Comparison of ENCODE assay signal across 9 mouse cellular contexts in genomic region chr10:14391025-14391639, GRCm38 (mm10).
DNase-seq lines count a peak whose midpoint lies in the region; ATAC-seq and TF ChIP-seq lines count a peak whose summit lies in the region.
"Had no signal": no experiment of that assay in that cellular context is flagged by ENCODE, and none has a peak within 500 bp of the region (broad histone marks: within the 10 kb centered on the region; RNA-seq: fewer than 3 reads in every experiment).

No protein-coding gene starts in this region.

- peak; percentile 22 for DNase-seq in adrenal gland, postnatal 25 days
- DNase-seq in kidney, postnatal 14 days: peak; percentile 75
- DNase-seq in lung, adult 2 months: peak; percentile 28
- peak; percentile 61 for DNase-seq in ovary, postnatal 14 days (ENCODE audit: low spot score)
- DNase-seq in thymus, postnatal 14 days: peak; percentile 72

- no peak overlapping the region for H3K4me2 ChIP-seq in embryonic facial prominence, embryonic 13.5 days
- no peak overlapping the region for H3K4me2 ChIP-seq in heart, embryonic 16.5 days (ENCODE audit: low read depth, low read length)
- H3K4me2 ChIP-seq: limb, embryonic 12.5 days had no signal

- peak; percentile 29 for TF ChIP-seq CTCF in lung, adult 2 months (IDR thresholded peaks at IDR 0.05; ENCODE audit: insufficient read depth, low read length)

- H3K36me3 ChIP-seq in embryonic facial prominence, embryonic 13.5 days: no peaks in the 10 kb centered on the region
- no peaks in the 10 kb centered on the region for H3K36me3 ChIP-seq in heart, embryonic 16.5 days (ENCODE audit: control insufficient read depth, insufficient read depth)
- H3K36me3 ChIP-seq: limb, embryonic 12.5 days had no signal

- no peaks in the 10 kb centered on the region for H3K9me3 ChIP-seq in embryonic facial prominence, embryonic 13.5 days
- H3K9me3 ChIP-seq in heart, embryonic 16.5 days (replicated peaks; ENCODE audit: control insufficient read depth, low read length): no peaks in the 10 kb centered on the region
- H3K9me3 ChIP-seq: limb, embryonic 12.5 days had no signal

- H3K4me3 ChIP-seq in embryonic facial prominence, embryonic 13.5 days: no peak overlapping the region
- H3K4me3 ChIP-seq in heart, embryonic 16.5 days (ENCODE audit: low read length): no peak overlapping the region
- no peak overlapping the region for H3K4me3 ChIP-seq in lung, adult 2 months (replicated peaks; ENCODE audit: extremely low read depth, low read depth, low read length)
- H3K4me3 ChIP-seq: limb, embryonic 12.5 days had no signal

- WGBS in embryonic facial prominence, embryonic 13.5 days: 15% methylated on average over 11 of the region's 11 CpGs
- 13% methylated on average over 11 of the region's 11 CpGs for WGBS in heart, embryonic 16.5 days
- 14% methylated on average over 11 of the region's 11 CpGs for WGBS in lung, adult 2 months

- peak; percentile 74 for ATAC-seq in CD4-positive, CD25-positive, alpha-beta regulatory T cell, adult 4 months
- 0 out of 2 replicates have a peak, but pooled peaks have one; percentile 56 for ATAC-seq in embryonic facial prominence, embryonic 13.5 days (ENCODE audit: insufficient number of reproducible peaks, insufficient read depth, low FRiP score, low TSS enrichment, low read depth)
- 0 out of 2 replicates have a peak, but pooled peaks have one; percentile 69 for ATAC-seq in heart, embryonic 16.5 days (replicated peaks; ENCODE audit: extremely low read depth, insufficient read depth, low FRiP score)

- no peak overlapping the region for H3K27ac ChIP-seq in embryonic facial prominence, embryonic 13.5 days
- no peak overlapping the region for H3K27ac ChIP-seq in heart, embryonic 16.5 days (ENCODE audit: low read length)
- H3K27ac ChIP-seq: limb, embryonic 12.5 days had no signal

- H3K4me1 ChIP-seq in embryonic facial prominence, embryonic 13.5 days: no peaks in the 10 kb centered on the region
- H3K4me1 ChIP-seq in heart, embryonic 16.5 days (ENCODE audit: control insufficient read depth, insufficient read depth, low read length): 0 out of 2 replicates have a peak, but pooled peaks cover 2% of the 10 kb centered on the region
- H3K4me1 ChIP-seq in lung, adult 2 months (ENCODE audit: control insufficient read depth, insufficient read depth, low read length): no peaks in the 10 kb centered on the region
- H3K4me1 ChIP-seq: limb, embryonic 12.5 days had no signal

- 0 out of 2 replicates have a peak, but pooled peaks cover 7% of the 10 kb centered on the region for H3K27me3 ChIP-seq in embryonic facial prominence, embryonic 13.5 days
- no peaks in the 10 kb centered on the region for H3K27me3 ChIP-seq in heart, embryonic 16.5 days (ENCODE audit: control insufficient read depth, insufficient read depth, low read length)
- H3K27me3 ChIP-seq: limb, embryonic 12.5 days had no signal

- no peak for TF ChIP-seq POLR2A in lung, adult 2 months (IDR thresholded peaks at IDR 0.05; ENCODE audit: borderline replicate concordance, extremely low read depth, low read depth, low read length)

- H3K9ac ChIP-seq in embryonic facial prominence, embryonic 13.5 days: no peak overlapping the region
- H3K9ac ChIP-seq in heart, embryonic 16.5 days (ENCODE audit: low read length): no peak overlapping the region
- H3K9ac ChIP-seq: limb, embryonic 12.5 days had no signal

Comparison
In these comparisons a context has a peak if more than half of its experiments do, and no peak if none do; other contexts are left out.
1. DNase-seq: peak in every context shown above with its lines; median percentile 75 in kidney, postnatal 14 days; 72 in thymus, postnatal 14 days; 61 in ovary, postnatal 14 days; 28 in lung, adult 2 months; 22 in adrenal gland, postnatal 25 days.